Mouse (Mus musculus) heart, embryonic 13.5 days (tissue): ENCODE results near the gene Pon3. TPM values are rescaled to one million over a fixed set of nuclear protein-coding genes. Genes with fewer than 3 reads are reported as not detected.

Experiments used
- ATAC-seq: fragments of 200-750 bp; cut with Nextera tagmentation; 2 replicates; pipeline ENCODE4 v1.8.0; 2017; ENCODE audit warnings: moderate TSS enrichment; ENCODE audit not compliant: insufficient number of reproducible peaks, low FRiP score, low TSS enrichment; ENCODE audit errors: extremely low read depth
- H3K27ac ChIP-seq: fragments of 300-500 bp; sonication (generic); replicated peaks from 2 replicates; pipeline ENCODE4 v1.5.1; 2015; ENCODE audit warnings: moderate library complexity, mild to moderate bottlenecking, inconsistent platforms
- H3K27me3 ChIP-seq: fragments of 300-500 bp; sonication (generic); replicated peaks from 2 replicates; pipeline ENCODE4 v1.6.1; 2015; ENCODE audit warnings: mild to moderate bottlenecking, inconsistent platforms
- H3K36me3 ChIP-seq: fragments of 300-500 bp; sonication (generic); 2 replicates; pipeline ENCODE4 v1.6.1; 2015; ENCODE audit warnings: mild to moderate bottlenecking, inconsistent platforms
- H3K4me1 ChIP-seq: fragments of 300-500 bp; sonication (generic); 2 replicates; pipeline ENCODE4 v1.6.1; 2015; ENCODE audit warnings: inconsistent platforms
- H3K4me2 ChIP-seq: fragments of 300-500 bp; sonication (generic); 2 replicates; pipeline ENCODE4 v1.6.1; 2015; ENCODE audit warnings: inconsistent platforms, mild to moderate bottlenecking, moderate library complexity
- H3K4me3 ChIP-seq: fragments of 300-500 bp; sonication (generic); 2 replicates; pipeline ENCODE4 v1.5.1; 2015; ENCODE audit warnings: moderate library complexity, mild to moderate bottlenecking, inconsistent platforms
- H3K9ac ChIP-seq: fragments of 300-500 bp; sonication (generic); 2 replicates; pipeline ENCODE4 v1.6.1; 2015; ENCODE audit warnings: inconsistent platforms, mild to moderate bottlenecking, moderate library complexity
- H3K9me3 ChIP-seq: fragments of 300-500 bp; sonication (generic); 2 replicates; pipeline ENCODE4 v1.6.1; 2016; ENCODE audit warnings: inconsistent platforms
- WGBS: fragments of 180-500 bp; shearing (Covaris S2); methylation state at CpG from one replicate; pipeline ENCODE4 v1.1.7; 2015; ENCODE audit warnings: mixed read lengths; 5-methylcytosine and 5-hydroxymethylcytosine counted together
- polyA plus RNA-seq: library from polyadenylated mRNA; unstranded; fragments of >200 nt; fragmentation: Nextera tagmentation; extraction: Ambion mirVana; gene quantifications from 2 replicates; pipeline ENCODE4 v1.2.1, GENCODE M21; 2015

The Pon3 gene
- polyA plus RNA-seq, result 36.5 and 41.3 TPM in 2 replicates

- 3% methylated on average over 16 of the region's 16 CpGs for WGBS
- Histone ChIP-seq H3K4me3 (peak within 1 kb of the TSS; percentile 64), H3K36me3 (peaks cover 6% of the 10 kb centered on the region; the same call in 1 of the 2 replicates), H3K27ac (peak within 1 kb of the TSS; percentile 73), H3K9ac (peak within 1 kb of the TSS; percentile 82), H3K27me3 (no peaks in the 10 kb centered on the region), H3K9me3 (no peaks in the 10 kb centered on the region), H3K4me2 (peak within 1 kb of the TSS; percentile 75), H3K4me1 (peaks cover 20% of the 10 kb centered on the region)
- ATAC-seq, result peak; percentile 71; the same call in 1 of the 2 replicates
Observed at GRCm38 (mm10) chr6:5255722-5256451, at the start of gene Pon3. Gene Pon3 (minus strand): TSS chr6:5256286.

- Histone ChIP-seq H3K27me3 (no peaks in the 10 kb centered on the region), H3K9me3 (0 out of 2 replicates have a peak, but pooled peaks cover 3% of the 10 kb centered on the region), H3K27ac (no peak overlapping the region), H3K4me2 (no peak overlapping the region), H3K9ac (no peak overlapping the region), H3K4me1 (0 out of 2 replicates have a peak, but pooled peaks cover 2% of the 10 kb centered on the region), H3K36me3 (no peaks in the 10 kb centered on the region), H3K4me3 (no peak overlapping the region)
- WGBS, result 77% methylated on average over 8 of the region's 8 CpGs
- no peak for ATAC-seq
Observed at GRCm38 (mm10) chr6:5304956-5305355, 48.9 kb upstream of the Pon3 start.

GRCm38 (mm10) chr6:5300629-5301028 is 44.5 kb upstream of the Pon3 start:
- H3K27me3 ChIP-seq, result no peaks in the 10 kb centered on the region
- no peak overlapping the region for H3K4me2 ChIP-seq
- 91% methylated on average over 8 of the region's 8 CpGs for WGBS
- H3K4me1 ChIP-seq, result peaks cover 14% of the 10 kb centered on the region
- 0 out of 2 replicates have a peak, but pooled peaks cover 3% of the 10 kb centered on the region for H3K9me3 ChIP-seq
- H3K36me3 ChIP-seq, result no peaks in the 10 kb centered on the region
- no peak for ATAC-seq
- no peak overlapping the region for H3K27ac ChIP-seq
- H3K9ac ChIP-seq, result no peak overlapping the region
- H3K4me3 ChIP-seq, result no peak overlapping the region

- peaks cover 14% of the 10 kb centered on the region for H3K4me1 ChIP-seq
- H3K4me3 ChIP-seq, result no peak overlapping the region
- no peak overlapping the region for H3K9ac ChIP-seq
- H3K27me3 ChIP-seq, result no peaks in the 10 kb centered on the region
- no peak overlapping the region for H3K27ac ChIP-seq
- H3K4me2 ChIP-seq, result no peak overlapping the region
- no peaks in the 10 kb centered on the region for H3K36me3 ChIP-seq
- H3K9me3 ChIP-seq, result 0 out of 2 replicates have a peak, but pooled peaks cover 3% of the 10 kb centered on the region
- no peak for ATAC-seq
- 66% methylated on average over 5 of the region's 5 CpGs for WGBS
Observed at GRCm38 (mm10) chr6:5299561-5299960, 43.5 kb upstream of the Pon3 start.

GRCm38 (mm10) chr6:5298092-5298554 is 42.0 kb upstream of the Pon3 start, which contains the start of gene Pon2:
Gene Pon2 (minus strand): TSS chr6:5298455.
- peak within 1 kb of the TSS; percentile 89 for H3K27ac ChIP-seq
- peaks cover 14% of the 10 kb centered on the region for H3K4me1 ChIP-seq
- peak; percentile 89 for ATAC-seq
- peak within 1 kb of the TSS; percentile 79 for H3K4me3 ChIP-seq
- peaks cover 4% of the 10 kb centered on the region; the same call in 1 of the 2 replicates for H3K36me3 ChIP-seq
- no peaks in the 10 kb centered on the region for H3K27me3 ChIP-seq
- under 1% methylated on average over 31 of the region's 47 CpGs for WGBS
- H3K9ac ChIP-seq, result peak within 1 kb of the TSS; percentile 90
- no peaks in the 10 kb centered on the region for H3K9me3 ChIP-seq
- peak within 1 kb of the TSS; percentile 68 for H3K4me2 ChIP-seq

GRCm38 (mm10) chr6:5297321-5298091 is 41.4 kb upstream of the Pon3 start:
- Histone ChIP-seq H3K4me3 (peak overlapping the region; percentile 79), H3K9ac (peak overlapping the region; percentile 90), H3K4me2 (peak overlapping the region; percentile 68), H3K27me3 (no peaks in the 10 kb centered on the region), H3K36me3 (peaks cover 10% of the 10 kb centered on the region; the same call in 1 of the 2 replicates), H3K4me1 (peaks cover 14% of the 10 kb centered on the region), H3K27ac (peak overlapping the region; percentile 89), H3K9me3 (no peaks in the 10 kb centered on the region)
- WGBS, result 6% methylated on average over 23 of the region's 25 CpGs
- ATAC-seq, result peak; percentile 52; the same call in 1 of the 2 replicates

GRCm38 (mm10) chr6:5296067-5296466 is 40.0 kb upstream of the Pon3 start:
- H3K9me3 ChIP-seq, result no peaks in the 10 kb centered on the region
- H3K27me3 ChIP-seq, result no peaks in the 10 kb centered on the region
- peaks cover 14% of the 10 kb centered on the region for H3K4me1 ChIP-seq
- H3K9ac ChIP-seq, result no peak overlapping the region
- 84% methylated on average over 7 of the region's 7 CpGs for WGBS
- H3K4me3 ChIP-seq, result 0 out of 2 replicates have a peak overlapping the region, but pooled peaks have one; percentile 16
- peak overlapping the region; percentile 68 for H3K4me2 ChIP-seq
- no peak overlapping the region for H3K27ac ChIP-seq
- H3K36me3 ChIP-seq, result peaks cover 15% of the 10 kb centered on the region; the same call in 1 of the 2 replicates
- no peak for ATAC-seq

GRCm38 (mm10) chr6:5294659-5295449 is 38.8 kb upstream of the Pon3 start:
- Histone ChIP-seq H3K4me3 (no peak overlapping the region), H3K27me3 (no peaks in the 10 kb centered on the region), H3K4me1 (peaks cover 17% of the 10 kb centered on the region), H3K9me3 (no peaks in the 10 kb centered on the region), H3K9ac (no peak overlapping the region), H3K27ac (no peak overlapping the region), H3K4me2 (no peak overlapping the region), H3K36me3 (peaks cover 15% of the 10 kb centered on the region; the same call in 1 of the 2 replicates)
- ATAC-seq, result no peak
- WGBS, result 88% methylated on average over 16 of the region's 16 CpGs

- Histone ChIP-seq H3K4me1 (peaks cover 12% of the 10 kb centered on the region; the same call in 1 of the 2 replicates), H3K9ac (no peak overlapping the region), H3K27me3 (no peaks in the 10 kb centered on the region), H3K36me3 (peaks cover 27% of the 10 kb centered on the region), H3K9me3 (no peaks in the 10 kb centered on the region), H3K4me3 (no peak overlapping the region), H3K27ac (no peak overlapping the region), H3K4me2 (no peak overlapping the region)
- WGBS, result 78% methylated on average over 5 of the region's 5 CpGs
- no peak for ATAC-seq
Observed at GRCm38 (mm10) chr6:5292841-5293240, 36.8 kb upstream of the Pon3 start.

- Histone ChIP-seq H3K9me3 (no peaks in the 10 kb centered on the region), H3K4me1 (peaks cover 5% of the 10 kb centered on the region; the same call in 1 of the 2 replicates), H3K4me3 (no peak overlapping the region), H3K4me2 (no peak overlapping the region), H3K27me3 (no peaks in the 10 kb centered on the region), H3K27ac (no peak overlapping the region), H3K9ac (no peak overlapping the region), H3K36me3 (peaks cover 31% of the 10 kb centered on the region)
- WGBS, result 73% methylated on average over 4 of the region's 4 CpGs
- ATAC-seq, result no peak
Observed at GRCm38 (mm10) chr6:5291450-5291849, 35.4 kb upstream of the Pon3 start.
